Mouse (Mus musculus): Measurements from ENCODE around the gene Thbs3. TPM values are rescaled to one million over a fixed set of nuclear protein-coding genes. Genes with fewer than 3 reads are reported as not detected.

Thbs3 gene
- 1.1 TPM in 1 of 2 replicates, not detected in the other for polyA plus RNA-seq (2012; ENCODE audit: insufficient read depth, insufficient read length, missing spikeins)

- TF ChIP-seq CTCF (IDR thresholded peaks at IDR 0.05; ENCODE audit: low read depth, low read length) (no peak), POLR2A (IDR thresholded peaks at IDR 0.05; ENCODE audit: borderline replicate concordance, low read depth, low read length) (no peak)
- peak within 1 kb of the TSS; percentile 37 for H3K27ac ChIP-seq (ENCODE audit: insufficient read depth, low read depth, low read length)
- H3K4me3 ChIP-seq (ENCODE audit: insufficient read depth, low read length) = peak within 1 kb of the TSS; percentile 73
- peaks cover 27% of the 10 kb centered on the region for H3K4me1 ChIP-seq (ENCODE audit: control insufficient read depth, insufficient read depth, low read length)
Measured at GRCm38 (mm10) chr3:89214681-89215411, at the start of gene Thbs3. Thbs3 (plus strand) TSS chr3:89215180.

- H3K4me3 ChIP-seq (ENCODE audit: insufficient read depth, low read length) = peak overlapping the region; percentile 92
- H3K4me1 ChIP-seq (ENCODE audit: control insufficient read depth, insufficient read depth, low read length) = peaks cover 16% of the 10 kb centered on the region
- TF ChIP-seq POLR2A (IDR thresholded peaks at IDR 0.05; ENCODE audit: borderline replicate concordance, low read depth, low read length) (no peak), CTCF (IDR thresholded peaks at IDR 0.05; ENCODE audit: low read depth, low read length) (no peak)
- peak overlapping the region; percentile 71 for H3K27ac ChIP-seq (ENCODE audit: insufficient read depth, low read depth, low read length)
Measured at GRCm38 (mm10) chr3:89165268-89165870, 49.6 kb upstream of the Thbs3 start.

GRCm38 (mm10) chr3:89166945-89167344 is 48.0 kb upstream of the Thbs3 start:
- H3K4me1 ChIP-seq (ENCODE audit: control insufficient read depth, insufficient read depth, low read length) = peaks cover 16% of the 10 kb centered on the region
- no peak overlapping the region for H3K4me3 ChIP-seq (ENCODE audit: insufficient read depth, low read length)
- TF ChIP-seq CTCF (IDR thresholded peaks at IDR 0.05; ENCODE audit: low read depth, low read length) = no peak
- TF ChIP-seq POLR2A (IDR thresholded peaks at IDR 0.05; ENCODE audit: borderline replicate concordance, low read depth, low read length) = no peak
- H3K27ac ChIP-seq (ENCODE audit: insufficient read depth, low read depth, low read length) = no peak overlapping the region

- TF ChIP-seq POLR2A (IDR thresholded peaks at IDR 0.05; ENCODE audit: borderline replicate concordance, low read depth, low read length) = no peak
- no peak for TF ChIP-seq CTCF (IDR thresholded peaks at IDR 0.05; ENCODE audit: low read depth, low read length)
- Histone ChIP-seq H3K4me3 (ENCODE audit: insufficient read depth, low read length) (no peak overlapping the region), H3K4me1 (ENCODE audit: control insufficient read depth, insufficient read depth, low read length) (peaks cover 7% of the 10 kb centered on the region), H3K27ac (ENCODE audit: insufficient read depth, low read depth, low read length) (no peak overlapping the region)
Measured at GRCm38 (mm10) chr3:89174844-89175243, 40.1 kb upstream of the Thbs3 start.

GRCm38 (mm10) chr3:89175544-89175943 is 39.4 kb upstream of the Thbs3 start:
- no peak overlapping the region for H3K4me3 ChIP-seq (ENCODE audit: insufficient read depth, low read length)
- H3K4me1 ChIP-seq (ENCODE audit: control insufficient read depth, insufficient read depth, low read length) = peaks cover 7% of the 10 kb centered on the region
- no peak overlapping the region for H3K27ac ChIP-seq (ENCODE audit: insufficient read depth, low read depth, low read length)
- TF ChIP-seq POLR2A (IDR thresholded peaks at IDR 0.05; ENCODE audit: borderline replicate concordance, low read depth, low read length) = no peak
- TF ChIP-seq CTCF (IDR thresholded peaks at IDR 0.05; ENCODE audit: low read depth, low read length) = no peak

- Histone ChIP-seq H3K4me1 (ENCODE audit: control insufficient read depth, insufficient read depth, low read length) (peaks cover 7% of the 10 kb centered on the region), H3K4me3 (ENCODE audit: insufficient read depth, low read length) (no peak overlapping the region), H3K27ac (ENCODE audit: insufficient read depth, low read depth, low read length) (peak overlapping the region; percentile 22; the same call in 1 of the 2 replicates)
- TF ChIP-seq POLR2A (IDR thresholded peaks at IDR 0.05; ENCODE audit: borderline replicate concordance, low read depth, low read length) (no peak), CTCF (IDR thresholded peaks at IDR 0.05; ENCODE audit: low read depth, low read length) (no peak)
Measured at GRCm38 (mm10) chr3:89176421-89176820, 38.6 kb upstream of the Thbs3 start.

GRCm38 (mm10) chr3:89177242-89178106 is 37.5 kb upstream of the Thbs3 start, which contains the start of gene Scamp3:
Scamp3 (plus strand) TSS chr3:89177473.
- H3K4me3 ChIP-seq (ENCODE audit: insufficient read depth, low read length) = peak within 1 kb of the TSS; percentile 74
- no peak for TF ChIP-seq POLR2A (IDR thresholded peaks at IDR 0.05; ENCODE audit: borderline replicate concordance, low read depth, low read length)
- TF ChIP-seq CTCF (IDR thresholded peaks at IDR 0.05; ENCODE audit: low read depth, low read length) = no peak
- H3K4me1 ChIP-seq (ENCODE audit: control insufficient read depth, insufficient read depth, low read length) = peaks cover 7% of the 10 kb centered on the region
- peak within 1 kb of the TSS; percentile 64 for H3K27ac ChIP-seq (ENCODE audit: insufficient read depth, low read depth, low read length)

- peaks cover 7% of the 10 kb centered on the region for H3K4me1 ChIP-seq (ENCODE audit: control insufficient read depth, insufficient read depth, low read length)
- peak overlapping the region; percentile 64 for H3K27ac ChIP-seq (ENCODE audit: insufficient read depth, low read depth, low read length)
- peak overlapping the region; percentile 74 for H3K4me3 ChIP-seq (ENCODE audit: insufficient read depth, low read length)
- TF ChIP-seq POLR2A (IDR thresholded peaks at IDR 0.05; ENCODE audit: borderline replicate concordance, low read depth, low read length) (no peak), CTCF (IDR thresholded peaks at IDR 0.05; ENCODE audit: low read depth, low read length) (no peak)
Measured at GRCm38 (mm10) chr3:89178107-89178385, 36.9 kb upstream of the Thbs3 start.

GRCm38 (mm10) chr3:89179056-89179455 is 35.9 kb upstream of the Thbs3 start:
- Histone ChIP-seq H3K4me1 (ENCODE audit: control insufficient read depth, insufficient read depth, low read length) (peaks cover 7% of the 10 kb centered on the region), H3K4me3 (ENCODE audit: insufficient read depth, low read length) (0 out of 2 replicates have a peak overlapping the region, but pooled peaks have one; percentile 74), H3K27ac (ENCODE audit: insufficient read depth, low read depth, low read length) (no peak overlapping the region)
- TF ChIP-seq CTCF (IDR thresholded peaks at IDR 0.05; ENCODE audit: low read depth, low read length) = no peak
- TF ChIP-seq POLR2A (IDR thresholded peaks at IDR 0.05; ENCODE audit: borderline replicate concordance, low read depth, low read length) = no peak

All from bone marrow macrophage, adult 2 months (primary cell).